Mouse (Mus musculus) heart, embryonic 13.5 days (tissue): ENCODE data around the gene Sf3b4. TPM values are rescaled to one million over a fixed set of nuclear protein-coding genes. Genes with fewer than 3 reads are reported as not detected.

ENCODE experiments used
- ATAC-seq: fragments of 200-750 bp; cut with Nextera tagmentation; 2 replicates; pipeline ENCODE4 v1.8.0; 2017; ENCODE audit warnings: moderate TSS enrichment; ENCODE audit not compliant: insufficient number of reproducible peaks, low FRiP score, low TSS enrichment; ENCODE audit errors: extremely low read depth
- H3K27ac ChIP-seq: fragments of 300-500 bp; sonication (generic); replicated peaks from 2 replicates; pipeline ENCODE4 v1.5.1; 2015; ENCODE audit warnings: moderate library complexity, mild to moderate bottlenecking, inconsistent platforms
- H3K27me3 ChIP-seq: fragments of 300-500 bp; sonication (generic); replicated peaks from 2 replicates; pipeline ENCODE4 v1.6.1; 2015; ENCODE audit warnings: mild to moderate bottlenecking, inconsistent platforms
- H3K36me3 ChIP-seq: fragments of 300-500 bp; sonication (generic); 2 replicates; pipeline ENCODE4 v1.6.1; 2015; ENCODE audit warnings: mild to moderate bottlenecking, inconsistent platforms
- H3K4me1 ChIP-seq: fragments of 300-500 bp; sonication (generic); 2 replicates; pipeline ENCODE4 v1.6.1; 2015; ENCODE audit warnings: inconsistent platforms
- H3K4me2 ChIP-seq: fragments of 300-500 bp; sonication (generic); 2 replicates; pipeline ENCODE4 v1.6.1; 2015; ENCODE audit warnings: inconsistent platforms, mild to moderate bottlenecking, moderate library complexity
- H3K4me3 ChIP-seq: fragments of 300-500 bp; sonication (generic); 2 replicates; pipeline ENCODE4 v1.5.1; 2015; ENCODE audit warnings: moderate library complexity, mild to moderate bottlenecking, inconsistent platforms
- H3K9ac ChIP-seq: fragments of 300-500 bp; sonication (generic); 2 replicates; pipeline ENCODE4 v1.6.1; 2015; ENCODE audit warnings: inconsistent platforms, mild to moderate bottlenecking, moderate library complexity
- H3K9me3 ChIP-seq: fragments of 300-500 bp; sonication (generic); 2 replicates; pipeline ENCODE4 v1.6.1; 2016; ENCODE audit warnings: inconsistent platforms
- WGBS: fragments of 180-500 bp; shearing (Covaris S2); methylation state at CpG from one replicate; pipeline ENCODE4 v1.1.7; 2015; ENCODE audit warnings: mixed read lengths; 5-methylcytosine and 5-hydroxymethylcytosine counted together
- microRNA-seq: library from miRNA; unstranded; fragments of <30 nt; microRNA quantifications from one replicate; pipeline ENCODE4, GENCODE M21; 2016
- polyA plus RNA-seq: library from polyadenylated mRNA; unstranded; fragments of >200 nt; fragmentation: Nextera tagmentation; extraction: Ambion mirVana; gene quantifications from 2 replicates; pipeline ENCODE4 v1.2.1, GENCODE M21; 2015

The Sf3b4 gene
- polyA plus RNA-seq, 1 experiment from 2014 or later: 97.7 TPM

DNA sequence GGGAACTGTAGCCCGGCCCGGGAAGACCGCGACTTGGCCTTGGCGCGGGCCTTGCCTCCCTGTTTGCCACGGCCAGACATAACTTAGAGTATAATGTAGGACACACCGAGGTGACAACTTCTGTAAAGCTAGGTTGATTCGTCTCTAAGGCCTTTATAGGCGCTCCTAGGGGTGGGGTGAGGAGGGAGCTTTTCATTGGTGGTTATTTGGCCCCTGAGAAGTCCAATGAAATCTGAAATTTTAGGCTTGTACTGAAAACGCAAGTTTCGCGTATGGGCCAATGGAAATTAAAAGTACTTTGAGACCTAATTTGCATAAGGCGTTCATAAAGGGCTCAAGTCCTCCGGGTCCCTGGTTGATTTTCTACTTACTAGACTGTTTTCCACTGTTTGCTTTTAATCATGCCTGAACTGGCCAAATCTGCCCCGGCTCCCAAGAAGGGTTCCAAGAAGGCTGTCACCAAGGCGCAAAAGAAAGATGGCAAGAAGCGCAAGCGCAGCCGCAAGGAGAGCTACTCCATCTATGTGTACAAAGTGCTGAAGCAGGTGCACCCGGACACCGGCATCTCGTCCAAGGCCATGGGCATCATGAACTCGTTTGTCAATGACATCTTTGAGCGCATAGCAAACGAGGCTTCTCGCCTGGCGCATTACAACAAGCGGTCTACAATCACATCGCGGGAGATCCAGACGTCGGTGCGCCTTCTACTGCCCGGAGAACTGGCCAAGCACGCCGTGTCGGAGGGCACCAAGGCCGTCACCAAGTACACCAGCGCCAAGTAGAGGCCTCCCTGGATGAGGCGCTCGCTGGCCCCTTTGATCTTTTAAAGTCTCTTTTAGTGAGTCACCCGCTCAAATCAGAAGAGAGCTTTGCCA lies 48.9 kb downstream of the Sf3b4 start, which contains the start of the genes Hist2h2ac and Hist2h2be:
Gene Hist2h2ac, minus strand, starts transcription at position 116 of the 875 bp plus-strand sequence.
Gene Hist2h2be, plus strand, starts transcription at position 355 of the 875 bp plus-strand sequence.
- Histone ChIP-seq H3K36me3 (no peaks in the 10 kb centered on the region), H3K27ac (peak within 1 kb of the TSS; percentile 98), H3K4me2 (peak within 1 kb of the TSS; percentile 82), H3K9me3 (no peaks in the 10 kb centered on the region), H3K9ac (peak within 1 kb of the TSS; percentile 89), H3K4me3 (peak within 1 kb of the TSS; percentile 74), H3K27me3 (no peaks in the 10 kb centered on the region), H3K4me1 (peaks cover 49% of the 10 kb centered on the region)
- WGBS: under 1% methylated on average over 43 of the region's 43 CpGs
- peak; percentile 78 for ATAC-seq

DNA sequence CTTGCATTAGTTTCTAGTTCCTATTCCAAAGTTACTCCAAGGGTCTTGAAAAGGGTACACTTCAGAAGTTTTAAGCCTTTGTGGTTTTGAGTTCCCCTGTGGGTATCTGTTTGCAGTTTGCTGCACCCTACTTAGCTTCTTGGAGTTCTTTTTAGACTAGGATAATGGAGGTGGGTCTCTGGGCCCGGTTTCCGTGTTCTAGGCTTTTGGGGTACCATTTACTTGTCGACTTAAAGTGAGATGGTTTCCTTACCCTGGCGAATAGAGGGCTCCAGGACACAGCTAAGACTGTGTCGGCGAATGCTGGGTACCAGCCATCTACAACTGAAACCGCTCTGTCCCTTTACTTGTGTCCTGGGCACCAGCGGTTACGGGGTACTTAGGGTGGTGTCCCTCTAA lies 49.5 kb downstream of the Sf3b4 start:
- H3K27me3 ChIP-seq: no peaks in the 10 kb centered on the region
- H3K4me1 ChIP-seq: peaks cover 56% of the 10 kb centered on the region
- no peaks in the 10 kb centered on the region for H3K36me3 ChIP-seq
- no peaks in the 10 kb centered on the region for H3K9me3 ChIP-seq
- H3K4me3 ChIP-seq: peak overlapping the region; percentile 74
- H3K9ac ChIP-seq: peak overlapping the region; percentile 89
- no peak for ATAC-seq
- H3K27ac ChIP-seq: peak overlapping the region; percentile 98
- 30% methylated on average over 9 of the region's 9 CpGs for WGBS
- peak overlapping the region; percentile 82 for H3K4me2 ChIP-seq

DNA sequence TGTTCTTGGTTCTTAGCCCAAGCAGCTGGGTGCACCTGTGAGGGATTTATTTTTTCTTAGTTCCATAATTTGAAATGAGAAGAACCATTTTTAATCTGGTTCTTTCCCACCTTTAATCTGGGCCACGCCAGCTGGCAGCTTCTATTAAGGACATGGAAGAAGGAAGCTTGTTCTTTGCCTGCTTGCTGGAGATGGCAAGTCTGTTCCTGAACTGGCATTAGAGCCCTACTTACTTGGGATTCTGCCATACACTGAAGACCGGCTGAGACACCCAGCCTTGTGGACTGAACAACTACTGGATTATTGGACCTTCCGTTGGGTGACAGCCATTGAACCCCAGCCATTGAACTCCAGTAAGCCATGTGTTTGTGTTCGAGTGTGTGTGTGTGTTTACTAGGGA lies 50.6 kb downstream of the Sf3b4 start:
- no peaks in the 10 kb centered on the region for H3K27me3 ChIP-seq
- H3K4me3 ChIP-seq: no peak overlapping the region
- 86% methylated on average over 4 of the region's 4 CpGs for WGBS
- ATAC-seq: no peak
- H3K4me1 ChIP-seq: peaks cover 64% of the 10 kb centered on the region
- H3K36me3 ChIP-seq: no peaks in the 10 kb centered on the region
- peak overlapping the region; percentile 82 for H3K4me2 ChIP-seq
- no peak overlapping the region for H3K27ac ChIP-seq
- no peaks in the 10 kb centered on the region for H3K9me3 ChIP-seq
- peak overlapping the region; percentile 89; the same call in 1 of the 2 replicates for H3K9ac ChIP-seq

DNA sequence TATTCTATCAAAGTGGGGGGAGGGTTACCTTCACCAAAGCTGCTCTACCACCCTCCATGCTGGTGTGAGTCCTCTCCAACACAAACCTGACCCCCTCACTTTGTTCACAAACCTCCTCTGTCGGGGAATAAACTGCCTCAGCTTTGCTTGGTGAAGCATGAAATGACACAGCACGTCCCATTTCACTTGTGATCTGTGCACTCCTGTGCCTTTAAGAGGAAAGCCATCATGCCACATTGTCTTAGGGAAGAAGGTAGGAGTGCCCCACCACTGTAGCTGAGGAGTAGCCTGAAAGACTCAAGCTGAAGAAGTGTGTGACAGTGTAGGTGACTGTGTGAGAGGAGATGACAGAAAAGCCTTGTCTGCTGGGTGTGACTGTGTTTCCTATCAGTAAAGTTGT lies 53.3 kb downstream of the Sf3b4 start:
- H3K4me3 ChIP-seq: no peak overlapping the region
- H3K36me3 ChIP-seq: no peaks in the 10 kb centered on the region
- H3K27ac ChIP-seq: no peak overlapping the region
- no peaks in the 10 kb centered on the region for H3K27me3 ChIP-seq
- peak overlapping the region; percentile 56; the same call in 1 of the 2 replicates for H3K9ac ChIP-seq
- H3K4me2 ChIP-seq: peak overlapping the region; percentile 18; the same call in 1 of the 2 replicates
- 36% methylated on average over 2 of the region's 2 CpGs for WGBS
- no peaks in the 10 kb centered on the region for H3K9me3 ChIP-seq
- peaks cover 57% of the 10 kb centered on the region for H3K4me1 ChIP-seq
- no peak for ATAC-seq

Small RNA genes within 50 kb of the gene (microRNA-seq; reads per million reads assigned to microRNA genes)
- gene Gm44492: not detected

Other genes with a start within 250 kb of the Sf3b4 start
- gene Anp32e, start 243.1 kb upstream of the Sf3b4 start, polyA plus RNA-seq: 164 and 182 TPM in 2 replicates
- gene Plekho1, start 176.3 kb upstream of the Sf3b4 start, polyA plus RNA-seq: 59.2 and 64.8 TPM in 2 replicates
- 33.6 and 34.9 TPM in 2 replicates for gene Vps45, start 113.9 kb upstream of the Sf3b4 start, polyA plus RNA-seq
- gene Otud7b, start 67.8 kb upstream of the Sf3b4 start, polyA plus RNA-seq: 14.9 and 17.2 TPM in 2 replicates
- gene Mtmr11, start 10.3 kb upstream of the Sf3b4 start, polyA plus RNA-seq: 6.4 and 7.2 TPM in 2 replicates
- 13.5 and 14.0 TPM in 2 replicates for gene Sv2a, start 8.8 kb downstream of the Sf3b4 start, polyA plus RNA-seq
- gene Bola1, start 47.4 kb downstream of the Sf3b4 start, polyA plus RNA-seq: 42.5 and 46.7 TPM in 2 replicates
- gene Hist2h2ab, start 47.5 kb downstream of the Sf3b4 start, polyA plus RNA-seq: not detected in 2 replicates
- 4.5 and 5.0 TPM in 2 replicates for gene Hist2h2ac, start 48.5 kb downstream of the Sf3b4 start, polyA plus RNA-seq
- gene Hist2h2be, start 48.8 kb downstream of the Sf3b4 start, polyA plus RNA-seq: 3.6 and 5.0 TPM in 2 replicates
- gene Hist2h3c2, start 66.8 kb downstream of the Sf3b4 start, polyA plus RNA-seq: 3.0 and 4.3 TPM in 2 replicates
- gene Hist2h2aa2, start 67.9 kb downstream of the Sf3b4 start, polyA plus RNA-seq: 34.7 and 49.3 TPM in 2 replicates
- gene Hist2h2aa1, start 73.2 kb downstream of the Sf3b4 start, polyA plus RNA-seq: 10.6 and 16.1 TPM in 2 replicates
- gene Hist2h3c1, start 74.4 kb downstream of the Sf3b4 start, polyA plus RNA-seq: 0.24 and 0.46 TPM in 2 replicates
- 3.9 and 5.4 TPM in 2 replicates for gene Hist2h4, start 91.0 kb downstream of the Sf3b4 start, polyA plus RNA-seq
- gene Hist2h3b, start 96.3 kb downstream of the Sf3b4 start, polyA plus RNA-seq: 28.3 and 29.4 TPM in 2 replicates
- gene Hist2h2bb, start 97.4 kb downstream of the Sf3b4 start, polyA plus RNA-seq: 3.3 and 5.9 TPM in 2 replicates
- gene Fcgr1, start 121.6 kb downstream of the Sf3b4 start, polyA plus RNA-seq: 1.3 and 1.5 TPM in 2 replicates